Mouse (Mus musculus) adrenal gland (tissue): ENCODE measurements at regions not wholly inside any gene's neighbourhood (a gene's known extent, or its start where the extent isn't known, plus 50 kb on each side); places are given as distances from the start of the nearest gene placed in this dataset.

Experiments used
- intact Hi-C: fragments of 180-260 bp; cut with DNase I; formaldehyde crosslinking; loops from one replicate; pipeline ENCODE4 v1.15.1; 2025

DNA sequence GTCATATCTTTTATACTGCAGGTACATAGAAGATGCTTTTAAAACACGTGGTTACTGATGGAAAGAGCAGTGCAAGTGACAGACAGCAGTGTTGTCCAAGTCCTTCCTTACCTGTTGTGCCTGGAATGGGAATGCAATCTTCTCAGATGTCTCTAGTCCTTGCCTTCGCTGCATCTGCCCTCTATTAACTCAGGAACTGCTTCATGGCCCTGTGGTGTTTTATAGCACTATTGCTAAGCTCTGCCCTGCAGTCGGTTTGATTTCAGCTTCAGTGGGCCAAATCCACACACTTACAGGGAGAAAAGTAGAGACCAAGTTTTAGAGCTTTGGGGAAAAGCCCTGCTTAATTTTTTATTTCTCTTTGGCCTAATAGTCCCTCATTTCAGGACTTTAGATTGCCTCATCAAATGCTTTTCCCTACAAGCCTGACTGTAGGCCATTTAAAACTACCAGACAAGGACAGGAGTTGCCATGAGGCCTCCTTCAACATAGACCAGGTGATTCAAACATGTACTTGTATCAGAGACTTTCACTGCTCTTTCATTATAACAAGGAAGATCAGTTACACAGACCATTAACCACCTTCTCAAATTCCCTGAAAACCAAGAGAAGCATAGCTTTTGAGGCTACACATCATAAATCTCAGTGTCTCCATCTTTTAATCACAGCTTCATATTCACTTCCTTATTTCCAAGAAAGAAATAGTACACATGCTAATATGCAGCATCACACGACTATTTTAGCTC is 358.7 kb downstream of the Dnajb9 start:
- intact Hi-C loops, result no loop called here

DNA sequence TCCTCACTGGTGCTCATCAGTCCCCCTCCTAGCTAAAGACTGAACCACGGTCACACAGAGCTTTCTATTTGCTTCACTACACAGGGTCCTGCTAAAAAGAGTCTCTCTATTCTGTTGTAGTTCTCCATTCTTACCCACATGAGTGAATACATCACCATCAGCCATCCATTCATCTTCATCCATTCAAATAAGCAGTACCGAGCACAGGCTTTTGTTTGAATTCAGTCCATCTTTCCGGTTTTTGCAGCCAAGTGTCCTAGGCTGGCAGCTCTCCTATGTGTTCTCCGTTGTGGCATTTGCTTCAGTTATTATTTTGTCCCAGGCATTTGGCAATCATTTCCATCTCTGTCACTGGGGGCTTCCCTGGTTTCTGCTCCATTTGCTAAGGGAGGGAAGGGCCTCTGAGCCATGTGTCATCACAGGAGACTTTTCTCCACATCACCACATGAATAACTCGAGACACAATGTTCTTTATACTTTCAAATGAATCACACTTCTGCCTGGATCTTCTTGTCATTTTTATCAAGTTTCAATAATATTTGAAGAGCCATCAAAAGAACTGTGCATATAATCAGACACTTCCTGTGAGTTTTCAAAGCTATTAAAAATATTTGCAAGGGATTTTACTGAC is 366.1 kb downstream of the Dnajb9 start:
- intact Hi-C loops, result no loop called here

DNA sequence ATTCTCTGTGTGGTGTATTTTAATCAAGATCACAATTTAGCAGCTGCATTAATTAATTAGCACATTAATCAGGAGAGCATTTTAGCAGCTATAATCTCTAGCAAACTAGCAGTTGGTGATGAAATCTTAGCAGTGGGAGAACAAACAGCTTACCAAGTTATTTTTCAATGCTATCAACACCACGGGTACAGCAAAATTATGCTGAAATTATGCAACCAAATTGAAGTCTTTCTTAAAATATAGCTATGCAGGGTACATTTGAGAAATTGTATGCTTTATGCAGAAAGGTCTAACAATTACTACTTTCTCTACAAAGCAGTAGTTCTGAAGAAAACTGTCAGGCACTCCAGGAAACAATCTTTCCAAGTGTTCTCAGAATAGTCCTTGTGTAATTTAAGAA is 378.1 kb downstream of the Dnajb9 start:
- intact Hi-C loops, result no loop called here

DNA sequence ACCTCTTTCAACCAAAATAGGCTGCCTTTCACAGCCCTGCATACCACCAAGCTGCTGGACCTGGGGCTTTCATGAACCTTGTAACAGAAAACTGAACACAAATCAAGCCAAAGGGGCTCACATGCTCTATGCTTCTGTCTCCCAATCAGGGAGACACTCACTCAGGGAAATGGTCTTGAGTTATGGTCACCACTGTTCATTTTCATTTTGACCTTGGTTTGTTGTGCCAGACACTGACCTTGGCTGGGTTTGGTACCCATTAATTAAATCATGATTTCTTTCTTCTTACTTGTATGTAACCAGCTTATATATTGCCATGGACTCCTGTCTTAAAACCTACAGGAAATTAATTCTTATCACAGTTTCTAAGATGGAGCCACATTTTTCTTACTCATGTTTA is 381.5 kb downstream of the Dnajb9 start:
- intact Hi-C loops, result no loop called here

DNA sequence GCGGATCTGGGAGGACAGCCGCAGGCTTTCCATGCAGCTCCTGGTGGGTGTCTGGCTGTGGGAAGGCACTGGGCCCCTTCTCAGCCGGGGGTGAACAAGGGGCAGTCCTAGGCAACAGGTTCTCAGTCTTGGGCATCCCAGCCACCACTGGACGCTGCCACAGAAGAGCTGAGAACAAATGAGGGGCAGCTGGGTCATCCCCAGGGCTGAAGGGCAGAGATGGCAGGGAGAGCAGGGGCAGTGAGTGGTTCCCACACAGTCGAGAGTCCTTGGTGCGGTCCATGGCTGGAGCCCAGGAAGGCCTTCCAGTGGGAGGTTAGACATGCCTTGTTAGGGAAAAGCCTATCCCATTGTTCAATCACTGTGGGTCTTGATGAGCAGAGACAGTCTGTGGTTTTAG is 382.2 kb downstream of the Dnajb9 start:
- intact Hi-C loops, result no loop called here

DNA sequence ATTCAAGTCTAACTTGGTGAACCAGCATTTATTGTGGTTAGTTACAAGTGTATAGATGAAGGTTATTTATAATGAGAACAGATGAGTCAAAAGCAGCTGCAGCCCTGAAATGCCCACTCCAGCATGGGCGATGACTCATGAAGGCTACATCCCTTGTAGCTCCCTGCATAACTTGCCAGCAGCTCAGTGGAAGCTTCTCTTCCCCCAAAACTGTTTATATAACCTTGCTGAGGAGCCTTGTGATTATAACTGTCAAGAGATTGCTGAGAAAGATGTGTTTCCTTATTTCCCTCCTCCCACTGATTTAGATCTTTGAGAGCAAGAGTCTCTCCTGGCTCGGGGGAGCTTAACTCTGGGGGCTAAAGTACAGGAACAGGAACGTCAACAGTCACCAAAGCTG is 382.8 kb downstream of the Dnajb9 start:
- intact Hi-C loops, result no loop called here

DNA sequence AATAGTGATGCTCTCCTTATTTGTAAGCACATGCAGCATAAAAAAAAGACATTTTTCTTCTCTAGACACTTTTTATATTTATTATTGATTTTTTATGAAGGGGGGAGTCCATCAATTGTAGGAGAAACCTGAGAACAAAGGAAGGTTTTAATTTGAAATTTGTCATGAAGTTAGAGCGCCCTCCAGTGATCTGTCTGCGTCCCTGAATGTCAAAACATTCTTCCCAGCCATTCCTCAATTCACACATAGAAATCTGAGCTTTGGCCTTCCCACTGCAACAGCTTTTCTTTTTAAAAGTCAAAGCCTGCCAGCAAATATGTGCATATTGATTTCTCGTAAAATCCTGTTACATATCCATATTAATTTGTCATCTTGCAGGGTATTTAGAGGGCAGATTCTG is 396.6 kb downstream of the Dnajb9 start:
- intact Hi-C loops, result loop anchor here (10.0 kb wide), 1 partner anchor 291 kb away; no protein-coding TSS in a partner anchor

DNA sequence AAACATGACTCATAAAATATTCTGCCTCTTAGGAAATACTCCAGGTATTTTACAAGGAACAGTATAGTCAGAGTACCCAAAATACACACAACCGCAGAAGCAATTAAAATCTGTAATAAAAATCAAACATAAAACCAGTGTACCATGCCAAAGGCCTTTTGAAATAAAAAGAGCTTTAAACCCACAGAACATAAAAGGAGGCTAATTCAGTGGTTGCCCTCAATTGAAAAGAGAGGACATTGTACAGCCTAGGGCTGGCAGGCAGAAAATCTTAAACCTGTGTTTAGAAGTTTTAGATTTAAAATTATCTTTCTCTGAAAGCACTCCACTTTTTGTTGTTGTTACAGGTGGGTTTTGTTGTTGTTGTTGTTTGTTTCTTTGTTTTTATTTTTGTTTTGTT is 437.4 kb downstream of the Dnajb9 start:
- intact Hi-C loops, result no loop called here

DNA sequence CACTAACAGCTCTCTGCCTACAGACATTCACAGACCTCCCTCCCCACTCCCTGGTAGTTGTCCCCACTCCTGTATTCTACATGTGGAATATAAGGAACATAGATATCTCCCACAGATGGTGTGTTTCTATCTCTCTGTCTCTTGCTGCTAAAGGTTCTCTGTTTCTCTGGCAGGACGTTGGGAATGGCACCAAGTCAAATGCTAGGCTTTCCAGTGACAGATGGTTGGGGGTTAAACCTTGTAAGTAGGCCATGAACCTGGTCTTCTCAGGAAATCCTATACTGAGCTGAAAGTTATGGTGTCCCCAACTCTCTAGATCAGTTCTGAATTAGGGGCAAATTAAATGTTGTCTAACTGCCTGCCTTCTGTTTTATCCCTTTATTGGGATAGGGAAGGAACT is 448.0 kb downstream of the Dnajb9 start:
- intact Hi-C loops, result no loop called here
